Mouse (Mus musculus): Measurements from ENCODE around the gene Hist1h1d.
"Not testable (repeated sequence)": the region's sequence is repeated elsewhere in the genome, so short reads cannot be mapped to it uniquely, and the experiment has no call there.

Gene Hist1h1d

DNA sequence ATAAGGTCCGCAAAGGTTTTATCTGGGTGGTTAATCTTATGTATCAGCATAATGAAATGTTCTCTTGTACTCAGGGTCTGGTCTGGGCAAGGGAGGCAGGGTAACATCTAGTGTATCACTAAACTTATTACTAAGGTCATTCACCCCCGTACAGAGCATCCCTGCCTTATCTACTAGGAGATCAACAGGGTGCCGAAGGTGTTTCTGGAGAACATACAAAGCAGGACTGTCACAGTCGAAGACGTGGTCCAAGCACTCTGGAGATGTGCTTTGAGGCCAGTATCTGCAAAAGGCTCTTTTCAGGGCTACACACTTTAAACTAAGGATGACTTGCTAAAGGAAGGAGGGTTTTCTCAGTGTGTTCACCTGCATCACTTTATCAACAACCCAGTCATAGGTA, 6.4 kb upstream of the Hist1h1d start:
- DNase-seq (ENCODE audit: low spot score): no peak

DNA sequence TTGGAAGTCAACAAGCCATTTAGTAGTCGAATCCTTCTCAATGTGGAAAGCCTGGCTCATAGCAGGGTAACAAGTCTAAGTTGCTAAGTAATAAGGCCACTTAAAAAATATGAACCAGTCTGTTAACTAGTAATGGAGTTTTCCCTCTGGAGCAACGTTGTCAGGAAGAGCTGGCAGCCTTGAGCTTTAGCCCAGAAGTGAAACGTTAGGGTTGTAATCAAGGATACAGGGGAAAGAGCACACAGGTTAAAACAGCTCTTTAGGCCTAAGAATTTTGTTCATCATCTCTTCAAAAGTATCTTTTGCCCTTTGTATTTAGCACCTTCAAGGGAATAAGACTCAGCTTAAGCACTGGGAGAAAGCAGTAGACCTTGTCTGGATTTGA, 2.3 kb upstream of the Hist1h1d start:
- DNase-seq (ENCODE audit: low spot score): no peak

DNA sequence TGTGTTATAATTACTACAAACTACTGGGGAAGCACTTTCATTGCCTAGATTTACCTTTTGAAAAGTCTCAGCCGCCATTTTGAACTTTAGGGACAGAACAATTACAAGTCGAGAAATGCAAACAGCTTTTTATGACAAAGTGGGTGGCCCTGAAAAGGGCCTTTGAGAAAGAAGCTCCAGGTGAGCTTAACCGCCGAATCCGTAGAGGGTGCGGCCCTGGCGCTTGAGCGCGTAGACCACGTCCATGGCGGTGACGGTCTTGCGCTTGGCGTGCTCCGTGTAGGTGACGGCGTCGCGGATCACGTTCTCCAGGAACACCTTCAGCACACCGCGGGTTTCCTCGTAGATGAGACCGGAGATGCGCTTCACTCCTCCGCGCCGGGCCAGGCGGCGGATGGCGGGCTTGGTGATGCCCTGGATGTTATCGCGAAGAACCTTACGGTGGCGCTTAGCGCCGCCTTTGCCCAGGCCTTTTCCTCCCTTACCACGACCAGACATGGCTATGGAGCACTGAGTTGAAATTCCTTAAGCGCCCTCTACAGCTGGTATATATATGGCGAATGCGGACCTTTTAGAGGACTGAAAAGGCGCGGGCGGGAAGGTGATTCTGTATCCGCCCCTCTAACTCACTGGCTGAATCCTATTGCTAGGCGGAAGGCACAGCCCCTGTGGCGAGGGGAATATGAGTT, 1.8 kb upstream of the Hist1h1d start, which contains the start of gene Hist1h4f:
Hist1h4f (minus strand) TSS at position 503 of the 689 bp plus-strand sequence.
- DNase-seq (ENCODE audit: low spot score): peak; percentile 71

DNA sequence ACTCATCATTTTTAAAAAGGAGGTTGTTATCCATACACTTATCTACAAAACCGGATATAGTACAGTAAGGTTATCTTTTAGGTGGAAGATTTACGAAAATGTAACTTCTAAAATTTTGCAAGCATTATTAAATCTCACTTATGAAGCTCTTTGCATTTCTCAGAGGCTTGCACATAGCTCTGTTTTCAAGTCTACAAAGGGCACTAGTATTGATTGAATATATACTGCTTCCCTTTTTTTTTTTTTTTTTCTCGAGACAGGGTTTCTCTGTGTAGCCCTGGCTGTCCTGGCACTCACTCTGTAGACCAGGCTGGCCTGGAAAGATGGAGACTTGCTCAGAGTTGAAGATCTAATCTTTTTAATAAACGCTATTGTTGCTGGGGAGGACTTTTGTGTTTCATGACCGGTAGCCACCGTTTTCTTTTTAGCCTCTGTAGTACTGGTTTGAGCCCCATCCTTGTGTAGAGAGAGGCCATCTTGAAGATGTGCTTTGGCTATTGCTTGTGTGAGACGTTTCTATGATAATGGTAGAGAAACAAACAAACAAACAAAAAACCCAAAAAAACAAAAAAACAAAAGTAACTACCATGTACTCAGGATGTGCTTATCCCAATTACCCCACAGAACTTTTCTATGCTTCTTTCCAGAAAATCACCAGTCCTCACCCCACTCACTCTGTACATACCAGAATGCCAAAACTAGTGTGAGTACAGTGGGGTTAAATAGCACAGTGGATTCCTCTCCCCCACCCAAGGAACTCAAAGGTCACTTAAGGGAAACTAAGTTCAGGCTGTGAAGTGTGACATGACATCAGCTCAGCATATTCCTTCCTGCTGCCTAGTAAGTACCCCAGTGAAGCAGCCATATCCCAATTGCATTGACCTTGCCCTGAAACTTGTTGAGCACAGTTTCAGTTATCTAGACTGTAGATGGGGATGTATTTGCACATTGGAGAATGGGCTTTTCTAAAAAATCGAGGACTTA, 839 bp upstream of the Hist1h1d start:
- DNase-seq (ENCODE audit: low spot score): no peak

DNA sequence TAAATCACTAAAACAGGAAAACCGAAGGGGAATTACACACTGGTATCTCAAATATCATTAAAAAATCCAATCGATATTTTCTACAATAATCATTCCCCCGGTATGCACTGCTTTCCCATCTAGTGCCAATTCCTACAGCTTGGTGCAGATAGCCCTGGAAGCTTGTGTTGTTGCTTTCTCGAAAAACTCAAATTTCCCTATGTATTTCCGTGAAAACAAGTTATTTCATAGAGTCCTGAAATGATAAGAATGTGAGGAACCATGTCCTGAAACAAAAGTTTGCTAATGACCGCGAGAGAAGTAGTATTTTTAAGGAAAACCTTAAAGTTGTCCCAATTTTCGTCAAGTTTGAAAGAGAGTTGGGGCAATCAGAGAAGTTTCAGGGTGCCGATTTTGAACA, 1.3 kb downstream of the Hist1h1d start:
- DNase-seq (ENCODE audit: low spot score): no peak

DNA sequence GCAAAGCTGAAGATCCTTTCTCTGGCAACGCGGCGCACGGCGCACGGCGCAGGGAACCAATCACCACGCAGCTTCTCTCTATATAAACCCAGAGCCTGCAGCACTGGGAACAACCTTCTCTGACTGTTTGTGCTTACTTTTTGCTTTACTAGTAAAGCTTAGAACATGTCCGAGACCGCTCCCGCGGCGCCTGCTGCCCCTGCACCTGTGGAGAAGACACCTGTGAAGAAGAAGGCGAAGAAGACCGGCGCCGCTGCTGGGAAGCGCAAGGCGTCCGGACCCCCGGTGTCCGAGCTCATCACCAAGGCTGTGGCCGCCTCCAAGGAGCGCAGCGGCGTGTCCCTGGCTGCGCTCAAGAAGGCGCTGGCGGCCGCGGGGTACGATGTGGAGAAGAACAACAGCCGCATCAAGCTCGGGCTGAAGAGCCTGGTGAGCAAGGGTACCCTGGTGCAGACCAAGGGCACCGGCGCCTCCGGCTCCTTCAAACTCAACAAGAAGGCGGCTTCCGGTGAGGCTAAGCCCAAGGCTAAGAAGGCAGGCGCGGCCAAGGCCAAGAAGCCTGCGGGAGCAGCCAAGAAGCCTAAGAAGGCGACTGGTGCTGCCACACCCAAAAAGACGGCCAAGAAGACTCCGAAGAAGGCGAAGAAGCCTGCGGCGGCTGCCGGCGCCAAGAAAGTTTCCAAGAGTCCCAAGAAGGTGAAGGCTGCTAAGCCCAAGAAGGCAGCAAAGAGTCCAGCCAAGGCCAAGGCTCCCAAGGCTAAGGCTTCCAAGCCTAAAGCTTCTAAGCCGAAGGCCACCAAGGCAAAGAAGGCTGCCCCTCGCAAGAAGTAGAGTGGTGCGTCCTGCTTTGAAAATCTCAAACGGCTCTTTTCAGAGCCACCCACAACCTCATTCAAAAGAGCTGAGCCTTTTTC, 2.1 kb downstream of the Hist1h1d start:
- peak; percentile 56 for DNase-seq (ENCODE audit: low spot score)

DNA sequence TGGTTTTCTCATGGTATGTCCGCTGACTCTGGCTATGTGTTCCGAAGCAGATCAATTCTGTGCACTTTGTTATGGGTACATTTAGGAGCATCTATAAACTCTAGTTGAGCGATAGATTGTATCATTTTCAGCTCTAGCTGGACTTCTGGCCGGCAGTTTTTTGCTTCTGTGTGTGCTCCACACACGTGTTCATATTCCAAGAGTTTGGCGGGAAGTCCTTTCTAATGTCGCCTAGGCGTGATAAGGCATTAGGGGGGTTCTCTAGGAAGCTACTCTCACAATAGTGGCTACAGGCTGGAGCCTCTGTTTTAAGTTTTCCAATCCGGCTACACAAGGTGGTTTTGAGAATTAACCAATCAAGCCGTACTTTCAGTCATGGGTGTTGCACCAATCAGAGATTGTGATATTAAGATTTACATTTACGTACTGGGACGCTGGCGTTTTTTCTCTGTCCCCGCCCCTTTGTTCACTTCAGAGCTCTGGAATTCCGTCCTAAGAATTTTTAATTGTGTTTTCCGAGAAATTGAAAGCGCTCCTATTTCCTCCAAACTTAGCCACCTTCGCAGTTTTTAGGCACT, 2.9 kb downstream of the Hist1h1d start:
- DNase-seq (ENCODE audit: low spot score): peak; percentile 43

DNA sequence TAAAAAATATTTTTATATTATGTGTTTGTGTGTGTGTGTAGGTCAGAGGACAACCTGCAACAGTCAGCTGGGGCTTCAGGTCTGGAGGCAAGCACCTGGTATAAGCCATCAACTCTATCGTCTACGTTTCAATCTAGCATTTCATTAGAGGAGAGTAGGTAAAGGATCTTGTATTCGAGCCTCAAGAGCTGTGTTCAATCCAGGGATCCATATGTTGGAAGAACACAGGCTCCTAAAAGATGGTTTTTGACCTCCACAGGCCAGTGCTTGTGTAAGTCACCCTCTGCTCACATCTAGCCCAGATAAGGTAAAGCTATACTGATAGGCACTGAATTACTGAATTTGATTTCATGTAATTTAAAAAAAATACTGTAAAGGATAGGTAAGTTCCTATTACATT, 3.8 kb downstream of the Hist1h1d start:
- no peak for DNase-seq (ENCODE audit: low spot score)

DNA sequence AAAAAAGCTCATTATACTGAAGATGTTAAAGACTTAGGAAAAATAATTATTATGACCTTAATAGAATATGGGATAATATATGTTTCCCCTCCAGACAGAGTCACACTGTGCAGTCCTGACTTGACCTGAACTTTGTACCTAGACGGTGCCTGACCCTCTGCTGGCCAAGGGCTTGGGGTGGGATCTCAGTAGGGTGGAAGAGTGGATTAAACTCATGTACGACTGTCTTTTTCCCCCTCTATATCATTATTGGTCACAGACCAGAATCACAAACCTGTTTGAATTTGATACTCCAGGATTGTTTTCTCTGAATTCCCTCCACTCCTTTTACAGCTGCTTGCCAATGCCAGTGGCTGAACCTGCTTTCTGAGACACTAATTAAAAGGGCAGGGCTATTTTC, 7.6 kb downstream of the Hist1h1d start:
- DNase-seq (ENCODE audit: low spot score): not testable (repeated sequence)

DNA sequence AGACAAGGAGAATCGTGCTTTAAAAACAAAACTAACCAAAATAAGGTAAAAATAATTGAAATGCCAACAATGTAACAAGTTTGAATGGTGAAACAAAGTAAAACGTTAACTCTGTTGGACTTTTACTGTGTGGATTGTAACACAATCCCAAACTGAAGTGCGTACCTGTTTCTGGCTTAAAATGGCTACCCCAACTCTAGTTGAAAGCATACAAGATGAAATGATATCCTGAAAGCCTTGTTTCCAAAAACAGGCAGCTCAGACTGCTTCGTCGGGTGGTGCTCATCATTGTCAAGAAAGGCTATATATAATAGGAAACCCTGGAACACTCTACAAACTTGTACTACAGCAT, 8.4 kb downstream of the Hist1h1d start:
- DNase-seq (ENCODE audit: low spot score): not testable (repeated sequence)

DNA sequence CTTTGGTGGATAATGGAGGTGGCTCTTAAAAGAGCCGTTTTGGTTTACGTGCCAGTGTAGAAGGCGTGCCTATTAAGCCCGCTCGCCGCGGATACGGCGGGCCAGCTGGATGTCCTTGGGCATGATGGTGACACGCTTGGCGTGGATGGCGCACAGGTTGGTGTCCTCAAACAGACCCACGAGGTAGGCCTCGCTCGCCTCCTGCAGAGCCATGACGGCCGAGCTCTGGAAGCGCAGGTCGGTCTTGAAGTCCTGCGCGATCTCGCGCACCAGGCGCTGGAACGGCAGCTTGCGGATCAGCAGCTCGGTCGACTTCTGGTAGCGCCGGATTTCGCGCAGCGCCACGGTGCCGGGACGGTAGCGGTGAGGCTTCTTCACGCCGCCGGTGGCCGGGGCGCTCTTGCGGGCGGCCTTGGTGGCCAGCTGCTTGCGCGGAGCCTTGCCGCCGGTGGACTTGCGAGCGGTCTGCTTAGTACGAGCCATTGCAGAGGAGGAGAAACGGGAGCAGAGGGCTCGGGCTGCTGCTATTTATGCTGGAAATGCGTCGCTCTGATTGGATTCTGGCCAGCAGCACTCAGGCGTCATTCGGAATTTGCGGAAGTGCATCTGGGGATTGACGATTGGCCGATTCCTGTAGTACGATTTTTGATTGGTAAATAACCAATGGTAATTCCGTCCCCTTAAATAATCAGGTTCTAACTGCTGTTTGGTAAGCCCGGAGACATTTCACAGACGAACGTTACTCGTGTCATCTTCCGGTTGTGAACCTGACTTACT, 9.0 kb downstream of the Hist1h1d start, which contains the start of gene Hist1h3e:
Hist1h3e (minus strand) TSS at position 487 of the 777 bp plus-strand sequence.
- peak; percentile 83 for DNase-seq (ENCODE audit: low spot score)

DNA sequence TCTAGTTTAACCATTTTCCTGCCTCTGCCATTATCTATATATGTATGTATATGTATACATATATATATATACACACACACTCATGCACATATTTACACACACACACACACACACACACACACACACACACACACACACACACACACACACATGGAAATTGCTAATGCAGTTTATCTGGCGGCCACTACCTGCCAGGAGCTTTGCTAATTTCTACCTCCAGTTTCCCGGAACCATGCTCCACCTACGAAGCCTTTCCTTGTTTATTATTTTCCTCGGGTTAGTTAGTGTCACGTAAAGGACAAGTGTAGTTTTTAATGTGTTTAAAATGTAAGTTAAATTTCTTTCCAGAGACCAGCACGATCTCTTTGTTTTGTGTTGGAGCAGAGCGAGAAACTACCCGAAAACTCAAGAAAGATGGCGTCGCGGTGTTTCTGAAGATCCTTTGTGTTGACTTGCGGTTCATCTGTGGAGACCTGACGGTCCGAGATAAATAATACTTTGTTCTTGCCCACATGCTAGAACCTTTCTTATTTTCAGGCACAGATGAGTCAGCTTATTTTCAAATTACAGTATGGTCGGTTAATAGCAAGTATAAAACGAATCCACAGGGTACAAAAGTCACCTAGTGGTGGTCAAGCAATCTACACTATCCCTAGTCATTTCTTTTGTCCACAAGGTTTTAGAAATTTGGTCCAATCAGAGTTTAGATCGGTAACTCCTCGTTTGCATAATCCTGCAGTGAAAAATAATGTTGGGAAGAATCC, 9.8 kb downstream of the Hist1h1d start:
- no peak for DNase-seq (ENCODE audit: low spot score)

DNA sequence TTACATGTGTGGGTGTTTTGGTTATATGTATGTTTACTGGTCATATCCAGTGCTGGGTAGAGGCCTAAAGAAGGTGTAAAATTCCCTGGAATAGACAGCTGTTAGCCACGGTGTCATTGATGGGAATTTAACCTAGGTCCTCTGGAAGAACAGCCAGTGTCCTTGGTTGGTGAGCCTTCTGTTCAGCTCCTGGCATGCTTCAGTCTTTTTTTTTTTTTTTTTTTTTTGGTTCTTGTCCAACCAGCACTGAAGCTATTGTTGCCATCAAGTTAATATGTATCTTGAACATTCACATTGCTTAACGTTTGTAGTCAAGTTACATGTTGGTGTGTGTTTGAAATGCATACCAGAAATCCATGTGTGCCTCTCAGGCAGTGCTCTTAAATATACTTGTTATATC, 11.4 kb downstream of the Hist1h1d start:
- no peak for DNase-seq (ENCODE audit: low spot score)

DNA sequence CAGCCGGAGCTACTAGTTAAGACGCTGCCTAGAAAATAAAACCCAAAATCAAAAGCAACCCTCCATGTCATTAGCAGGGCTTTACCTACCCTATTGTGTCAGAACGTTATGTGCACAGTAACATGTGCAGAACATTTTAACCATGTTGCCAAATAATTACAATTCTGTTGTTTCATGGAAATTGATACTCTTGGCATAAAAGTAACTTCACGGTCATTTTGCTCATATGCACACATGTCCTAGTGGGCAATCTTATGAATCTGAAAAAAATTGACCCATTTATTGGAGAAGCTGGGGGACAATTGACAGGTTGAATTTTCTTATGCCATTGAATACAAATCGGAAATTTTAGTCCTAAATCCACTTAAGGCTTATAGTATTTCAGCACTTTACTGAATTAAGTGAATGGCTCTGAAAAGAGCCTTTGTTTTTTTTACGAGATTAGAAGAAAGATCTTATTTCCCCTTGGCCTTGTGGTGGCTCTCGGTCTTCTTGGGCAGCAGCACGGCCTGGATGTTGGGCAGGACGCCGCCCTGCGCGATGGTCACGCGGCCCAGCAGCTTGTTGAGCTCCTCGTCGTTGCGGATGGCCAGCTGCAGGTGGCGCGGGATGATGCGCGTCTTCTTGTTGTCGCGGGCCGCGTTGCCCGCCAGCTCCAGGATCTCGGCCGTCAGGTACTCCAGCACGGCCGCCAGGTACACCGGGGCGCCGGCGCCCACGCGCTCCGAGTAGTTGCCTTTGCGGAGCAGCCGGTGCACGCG, 17.4 kb downstream of the Hist1h1d start:
- DNase-seq (ENCODE audit: low spot score): not testable (repeated sequence)

DNA sequence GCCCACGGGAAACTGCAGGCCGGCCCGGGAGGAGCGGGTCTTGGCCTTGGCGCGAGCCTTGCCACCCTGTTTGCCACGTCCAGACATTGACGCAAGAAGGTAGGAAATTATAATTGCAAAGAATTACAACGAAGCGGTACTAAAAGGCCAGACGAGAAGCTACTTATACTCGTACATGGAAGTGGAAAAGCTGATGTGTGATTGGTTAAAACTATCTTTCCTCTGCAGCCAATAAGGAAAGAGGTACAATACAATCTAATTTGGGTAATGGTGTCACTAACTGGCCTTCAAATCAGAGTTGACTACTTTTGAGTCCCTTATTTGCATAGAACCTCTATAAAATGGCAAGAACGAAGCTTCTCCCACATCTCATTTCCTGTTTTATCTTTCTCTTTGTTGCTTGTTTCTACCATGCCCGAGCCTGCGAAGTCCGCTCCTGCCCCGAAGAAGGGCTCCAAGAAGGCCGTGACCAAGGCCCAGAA, 18.0 kb downstream of the Hist1h1d start, which contains the start of the genes Hist1h2ae and Hist1h2bg:
Hist1h2ae (minus strand) TSS at position 199 of the 482 bp plus-strand sequence.
Hist1h2bg (plus strand) TSS at position 375 of the 482 bp plus-strand sequence.
- no peak for DNase-seq (ENCODE audit: low spot score)

DNA sequence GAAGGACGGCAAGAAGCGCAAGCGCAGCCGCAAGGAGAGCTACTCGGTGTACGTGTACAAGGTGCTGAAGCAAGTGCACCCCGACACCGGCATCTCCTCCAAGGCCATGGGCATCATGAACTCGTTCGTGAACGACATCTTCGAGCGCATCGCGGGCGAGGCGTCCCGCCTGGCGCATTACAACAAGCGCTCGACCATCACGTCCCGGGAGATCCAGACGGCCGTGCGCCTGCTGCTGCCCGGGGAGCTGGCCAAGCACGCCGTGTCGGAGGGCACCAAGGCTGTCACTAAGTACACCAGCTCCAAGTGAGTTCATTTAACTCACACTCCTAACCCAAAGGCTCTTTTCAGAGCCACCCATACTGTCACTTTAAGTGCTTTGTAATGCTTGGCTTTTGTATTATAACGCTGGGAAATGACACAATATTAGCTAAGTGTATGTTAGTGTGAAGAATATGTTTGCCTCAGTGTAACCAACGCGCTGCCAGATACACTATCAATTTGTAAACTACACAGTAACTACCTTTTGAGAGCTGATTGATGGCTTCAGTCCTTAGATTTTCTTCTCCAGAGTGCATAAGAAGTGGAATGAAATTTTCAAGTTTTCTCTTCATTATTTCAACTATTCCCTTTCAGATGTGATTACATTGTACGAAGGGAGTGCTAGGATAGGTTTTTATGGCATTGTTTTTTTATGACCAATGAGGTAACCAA, 18.6 kb downstream of the Hist1h1d start:
- not testable (repeated sequence) for DNase-seq (ENCODE audit: low spot score)

DNA sequence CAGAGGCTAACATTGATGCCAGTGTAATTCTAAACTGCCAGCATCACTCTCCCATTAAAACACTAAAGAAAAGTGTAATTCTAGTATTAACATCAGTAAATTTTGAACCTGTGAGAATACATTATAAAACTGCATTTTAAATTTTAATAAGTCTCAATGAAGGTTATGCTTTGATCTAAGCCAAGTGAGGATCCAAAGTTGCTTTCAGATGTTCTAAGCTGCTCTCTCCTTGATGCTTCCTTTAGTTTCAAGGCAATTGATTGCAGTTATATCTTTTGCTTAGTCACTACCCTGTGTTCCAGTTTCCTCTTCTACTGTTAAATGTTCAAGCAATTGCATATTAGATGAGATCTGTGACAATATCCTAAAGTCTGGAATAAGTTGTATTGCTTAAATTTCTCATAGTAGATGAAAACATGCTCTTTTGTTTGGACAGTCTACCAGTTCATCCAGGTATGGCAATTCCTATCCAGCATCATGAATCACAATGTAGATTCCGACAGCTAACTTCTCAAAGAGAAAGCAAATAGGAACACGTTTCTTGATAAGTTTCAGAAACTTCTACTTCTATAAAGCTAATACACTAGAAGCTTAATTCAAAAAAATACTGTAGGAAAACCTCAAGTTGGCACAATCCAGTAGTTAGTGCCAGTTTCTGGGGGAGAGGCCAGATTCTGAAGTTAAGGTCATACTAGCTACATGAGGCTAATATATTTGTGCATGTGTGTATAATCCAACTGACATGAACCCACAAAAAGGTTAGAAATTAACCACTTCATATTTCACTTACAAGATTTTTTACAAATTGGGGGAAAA, 19.4 kb downstream of the Hist1h1d start:
- DNase-seq (ENCODE audit: low spot score): no peak
